Mouse (Mus musculus) intestine, embryonic 14.5 days (tissue): Measurements from ENCODE around the gene Traf1. TPM values are rescaled to one million over a fixed set of nuclear protein-coding genes. Genes with fewer than 3 reads are reported as not detected.

Experiments used
- ATAC-seq: fragments of 200-750 bp; cut with Nextera tagmentation; replicated peaks from 2 replicates; pipeline ENCODE4 v1.8.0; 2017; ENCODE audit warnings: low read depth, moderate number of reproducible peaks, moderate TSS enrichment, moderate library complexity; ENCODE audit not compliant: low FRiP score, low TSS enrichment
- DNase-seq: peaks from one replicate; pipeline ENCODE4 v3.0.0-alpha.2; 2018; ENCODE audit warnings: low spot score
- H3K27ac ChIP-seq: fragments of 300-500 bp; sonication (generic); 2 replicates; pipeline ENCODE4 v1.5.1; 2014; ENCODE audit warnings: low read depth, mild to moderate bottlenecking, control low read depth
- H3K27me3 ChIP-seq: fragments of 300-500 bp; sonication (generic); replicated peaks from 2 replicates; pipeline ENCODE4 v1.6.1; 2014; ENCODE audit warnings: low read length, control low read depth; ENCODE audit not compliant: control insufficient read depth, insufficient read depth
- H3K36me3 ChIP-seq: fragments of 300-500 bp; sonication (generic); 2 replicates; pipeline ENCODE4 v1.6.1; 2014; ENCODE audit warnings: low read length, control low read depth; ENCODE audit not compliant: control insufficient read depth, insufficient read depth
- H3K4me1 ChIP-seq: fragments of 300-500 bp; sonication (generic); replicated peaks from 2 replicates; pipeline ENCODE4 v1.6.1; 2014; ENCODE audit warnings: low read length, control low read depth, mixed read lengths; ENCODE audit not compliant: control insufficient read depth, insufficient read depth
- H3K4me2 ChIP-seq: fragments of 300-500 bp; sonication (generic); 2 replicates; pipeline ENCODE4 v1.6.1; 2014; ENCODE audit warnings: low read length
- H3K4me3 ChIP-seq: fragments of 300-500 bp; sonication (generic); 2 replicates; pipeline ENCODE4 v1.5.1; 2014; ENCODE audit warnings: low read depth, low read length, control low read depth, mixed read lengths
- H3K9ac ChIP-seq: fragments of 300-500 bp; sonication (generic); 2 replicates; pipeline ENCODE4 v1.6.1; 2014; ENCODE audit warnings: mild to moderate bottlenecking, low read length
- H3K9me3 ChIP-seq: fragments of 300-500 bp; sonication (generic); 2 replicates; pipeline ENCODE4 v1.6.1; 2016; ENCODE audit warnings: low read length, control low read depth; ENCODE audit not compliant: control insufficient read depth
- WGBS: fragments of 180-500 bp; shearing (Covaris S2); extraction: QIAGEN DNeasy Blood & Tissue Kit; methylation state at CpG from one replicate; pipeline ENCODE4 v1.1.7; 2014; 5-methylcytosine and 5-hydroxymethylcytosine counted together
- polyA plus RNA-seq: library from polyadenylated mRNA; unstranded; fragments of >200 nt; fragmentation: Nextera tagmentation; extraction: Ambion mirVana; gene quantifications from 2 replicates; pipeline ENCODE4 v1.2.1, GENCODE M21; 2014

The Traf1 gene
- polyA plus RNA-seq, result 1.7 and 2.4 TPM in 2 replicates

- Histone ChIP-seq H3K4me3 (peak within 1 kb of the TSS; percentile 20; the same call in 1 of the 2 replicates), H3K27ac (no peak within 1 kb of the TSS), H3K4me2 (peak within 1 kb of the TSS; percentile 53), H3K9ac (no peak within 1 kb of the TSS), H3K27me3 (no peaks in the 10 kb centered on the region), H3K9me3 (no peaks in the 10 kb centered on the region), H3K4me1 (peaks cover 18% of the 10 kb centered on the region), H3K36me3 (no peaks in the 10 kb centered on the region)
- DNase-seq, result peak; percentile 60
- WGBS, result 12% methylated on average over 20 of the region's 20 CpGs
- ATAC-seq, result peak; percentile 63; the same call in 1 of the 2 replicates
These were observed at the start of gene Traf1 for GRCm38 (mm10) chr2:34961481-34962036. Gene Traf1 (minus strand): TSS chr2:34961772.

- Histone ChIP-seq H3K27me3 (no peaks in the 10 kb centered on the region), H3K4me2 (no peak overlapping the region), H3K4me1 (no peaks in the 10 kb centered on the region), H3K9me3 (no peaks in the 10 kb centered on the region), H3K9ac (no peak overlapping the region), H3K27ac (no peak overlapping the region), H3K36me3 (no peaks in the 10 kb centered on the region), H3K4me3 (no peak overlapping the region)
- DNase-seq (no peak), ATAC-seq (no peak)
- WGBS, result 82% methylated on average over 9 of the region's 9 CpGs
These were observed 37.4 kb upstream of the Traf1 start for GRCm38 (mm10) chr2:34998956-34999355.

- Histone ChIP-seq H3K27me3 (no peaks in the 10 kb centered on the region), H3K9me3 (no peaks in the 10 kb centered on the region), H3K4me3 (no peak overlapping the region), H3K4me2 (no peak overlapping the region), H3K27ac (no peak overlapping the region), H3K4me1 (no peaks in the 10 kb centered on the region), H3K36me3 (no peaks in the 10 kb centered on the region), H3K9ac (no peak overlapping the region)
- WGBS, result 83% methylated on average over 5 of the region's 5 CpGs
- ATAC-seq (no peak), DNase-seq (no peak)
These were observed 34.9 kb upstream of the Traf1 start for GRCm38 (mm10) chr2:34996506-34996905.

DNA sequence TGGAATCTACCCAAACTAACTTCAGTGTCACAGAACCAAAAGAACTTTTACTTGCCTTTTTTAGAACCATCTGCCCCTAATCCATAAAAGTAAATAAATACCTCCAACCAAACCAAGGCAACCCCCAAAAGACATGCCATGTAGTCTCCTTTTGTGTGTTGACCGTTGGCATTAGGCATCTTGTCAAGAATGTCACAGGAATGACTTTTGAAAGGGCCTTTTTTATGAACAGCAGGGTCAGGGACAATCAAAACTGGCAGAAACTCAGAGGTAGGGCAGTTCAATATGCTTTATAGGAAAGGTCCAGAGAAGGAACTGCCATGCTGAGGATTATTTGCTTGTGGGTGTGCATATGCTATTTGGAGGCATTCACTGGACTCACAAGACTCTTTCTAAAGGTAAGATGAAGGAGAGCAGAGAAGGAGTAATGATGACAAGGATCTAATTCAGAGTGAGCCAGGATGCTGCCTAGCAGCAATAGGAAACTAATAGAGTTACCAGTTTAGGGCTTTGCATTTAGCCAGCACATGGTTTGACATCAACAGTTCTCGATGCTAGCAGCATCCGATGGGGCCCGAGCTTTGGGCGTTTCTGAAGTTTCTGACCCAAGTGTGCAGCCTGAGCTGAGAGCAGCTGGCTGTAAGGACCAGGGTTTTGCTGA lies 32.3 kb upstream of the Traf1 start:
- Histone ChIP-seq H3K27ac (no peak overlapping the region), H3K27me3 (0 out of 2 replicates have a peak, but pooled peaks cover 3% of the 10 kb centered on the region), H3K4me2 (no peak overlapping the region), H3K4me3 (no peak overlapping the region), H3K36me3 (no peaks in the 10 kb centered on the region), H3K9me3 (no peaks in the 10 kb centered on the region), H3K9ac (no peak overlapping the region), H3K4me1 (peaks cover 3% of the 10 kb centered on the region; the same call in 1 of the 2 replicates)
- WGBS, result 82% methylated on average over 5 of the region's 5 CpGs
- DNase-seq (no peak), ATAC-seq (no peak)

DNA sequence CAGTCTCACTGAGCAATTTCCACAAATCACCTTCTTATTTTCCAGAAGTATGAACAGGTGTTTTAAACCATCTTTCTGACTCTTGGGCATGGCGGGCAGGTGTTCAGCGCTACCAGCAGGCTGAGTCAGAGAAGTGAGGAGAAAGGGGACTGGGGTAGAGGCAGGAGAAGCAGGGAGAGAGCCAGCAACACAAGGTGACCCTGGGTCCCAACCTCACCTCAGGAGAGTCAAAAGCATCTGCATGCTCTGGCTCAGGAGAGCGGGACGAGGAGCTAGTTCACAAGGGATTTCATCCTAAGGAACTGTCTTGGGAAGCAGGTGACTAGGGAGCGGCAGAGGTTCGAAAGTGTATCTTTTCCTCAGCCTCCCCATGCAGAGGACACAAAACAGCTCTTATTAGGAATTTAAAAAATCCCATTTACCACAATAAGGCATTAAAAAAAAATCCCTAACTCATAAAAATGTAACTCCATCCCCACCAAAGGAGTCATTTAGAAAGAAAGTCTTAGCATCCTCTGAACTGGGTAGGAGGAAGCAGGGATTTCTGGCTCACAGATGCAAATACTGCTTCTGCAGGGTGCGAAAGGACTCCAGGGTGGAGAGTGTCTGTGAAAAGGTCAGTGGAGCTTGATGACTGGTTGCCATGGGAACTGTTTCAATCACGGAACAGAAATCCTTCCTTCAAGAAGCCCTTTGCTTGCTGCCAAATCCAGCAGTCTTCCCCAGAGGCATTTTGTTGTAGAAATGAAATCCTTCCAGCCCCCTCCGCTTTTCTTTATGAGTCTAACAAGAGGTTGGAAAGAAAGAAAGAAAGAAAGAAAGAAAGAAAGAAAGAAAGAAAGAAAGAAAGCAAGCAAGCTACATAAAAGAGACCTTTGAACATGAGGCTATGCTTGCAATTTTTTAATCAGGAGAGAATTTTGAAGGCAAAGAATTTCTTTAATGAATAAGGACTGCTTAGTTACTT lies 31.4 kb upstream of the Traf1 start:
- 27% methylated on average over 9 of the region's 9 CpGs for WGBS
- H3K27ac ChIP-seq, result no peak overlapping the region
- H3K36me3 ChIP-seq, result no peaks in the 10 kb centered on the region
- H3K4me1 ChIP-seq, result peaks cover 3% of the 10 kb centered on the region; the same call in 1 of the 2 replicates
- H3K27me3 ChIP-seq, result 0 out of 2 replicates have a peak, but pooled peaks cover 3% of the 10 kb centered on the region
- H3K9me3 ChIP-seq, result no peaks in the 10 kb centered on the region
- H3K4me3 ChIP-seq, result no peak overlapping the region
- DNase-seq, result no peak
- no peak for ATAC-seq
- H3K9ac ChIP-seq, result no peak overlapping the region
- H3K4me2 ChIP-seq, result no peak overlapping the region

DNA sequence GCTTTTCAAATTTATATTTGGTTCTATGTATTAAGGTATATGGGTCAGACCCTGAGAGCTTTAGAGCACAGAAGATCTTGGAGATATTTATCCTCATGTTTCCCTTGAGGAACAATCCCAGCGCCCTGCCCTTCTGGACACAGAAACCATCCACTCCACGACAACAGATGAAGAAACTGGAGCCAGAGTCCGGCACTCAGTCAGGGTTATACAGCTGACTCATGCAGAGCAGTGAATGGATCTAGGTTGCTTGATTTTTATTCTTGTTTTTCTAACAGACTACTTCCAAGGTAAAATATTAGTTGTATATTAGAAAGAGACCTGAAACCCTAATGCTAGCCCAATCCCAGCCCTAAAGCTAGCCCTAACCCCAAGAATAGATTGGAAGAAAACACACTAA lies 30.4 kb upstream of the Traf1 start:
- Histone ChIP-seq H3K4me2 (no peak overlapping the region), H3K36me3 (no peaks in the 10 kb centered on the region), H3K4me3 (no peak overlapping the region), H3K27ac (no peak overlapping the region), H3K9me3 (no peaks in the 10 kb centered on the region), H3K27me3 (0 out of 2 replicates have a peak, but pooled peaks cover 3% of the 10 kb centered on the region), H3K4me1 (peaks cover 3% of the 10 kb centered on the region; the same call in 1 of the 2 replicates), H3K9ac (no peak overlapping the region)
- WGBS, result 74% methylated on average over 3 of the region's 3 CpGs
- no peak for DNase-seq
- ATAC-seq, result no peak

DNA sequence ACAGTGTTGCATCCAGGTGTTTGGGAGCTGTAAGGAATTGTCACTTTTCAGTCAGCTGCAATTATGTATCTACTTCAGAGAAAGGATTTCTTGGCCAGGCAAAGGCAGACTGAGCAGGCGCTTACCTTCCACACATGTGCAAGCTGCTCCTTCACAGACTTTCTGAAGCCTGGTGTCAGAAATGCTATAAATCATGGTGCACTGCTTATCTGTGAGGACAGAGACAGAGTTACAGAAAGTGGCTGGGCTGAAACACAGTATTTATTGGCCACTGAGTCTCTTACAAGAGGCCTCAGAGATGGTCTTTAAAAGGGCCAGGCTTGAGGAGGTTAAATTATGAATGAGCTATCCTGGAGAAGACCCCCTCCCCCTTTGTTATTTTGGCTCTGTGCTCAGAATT lies 28.2 kb upstream of the Traf1 start:
- Histone ChIP-seq H3K27ac (no peak overlapping the region), H3K9me3 (no peaks in the 10 kb centered on the region), H3K27me3 (0 out of 2 replicates have a peak, but pooled peaks cover 3% of the 10 kb centered on the region), H3K4me3 (no peak overlapping the region), H3K36me3 (no peaks in the 10 kb centered on the region), H3K4me2 (no peak overlapping the region), H3K4me1 (peaks cover 3% of the 10 kb centered on the region; the same call in 1 of the 2 replicates), H3K9ac (no peak overlapping the region)
- DNase-seq (no peak), ATAC-seq (no peak)
- 48% methylated on average over 1 of the region's 1 CpGs for WGBS

DNA sequence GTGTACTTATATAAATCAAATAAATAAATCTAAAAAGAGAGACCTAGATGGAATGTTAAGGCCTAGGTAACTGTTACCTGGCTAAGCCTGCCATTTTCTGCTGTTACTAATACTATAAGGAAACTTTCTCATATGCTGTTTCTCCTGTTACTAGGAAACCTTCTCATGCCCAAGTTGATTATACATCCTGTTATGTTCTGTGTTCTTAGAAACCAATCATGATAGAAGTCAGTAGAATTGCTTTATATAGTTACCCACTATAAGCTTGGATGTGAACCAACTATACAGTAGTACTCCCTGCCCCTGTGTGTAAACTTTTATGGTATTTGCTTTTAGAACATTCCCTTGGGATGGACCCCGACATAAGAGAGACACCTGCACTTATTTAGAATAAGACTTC lies 26.0 kb upstream of the Traf1 start:
- no peak for DNase-seq
- no peak overlapping the region for H3K4me2 ChIP-seq
- no peak overlapping the region for H3K4me3 ChIP-seq
- H3K9ac ChIP-seq, result no peak overlapping the region
- H3K4me1 ChIP-seq, result peaks cover 6% of the 10 kb centered on the region; the same call in 1 of the 2 replicates
- WGBS, result 47% methylated on average over 1 of the region's 1 CpGs
- H3K9me3 ChIP-seq, result no peaks in the 10 kb centered on the region
- no peaks in the 10 kb centered on the region for H3K36me3 ChIP-seq
- ATAC-seq, result no peak
- H3K27me3 ChIP-seq, result 0 out of 2 replicates have a peak, but pooled peaks cover 3% of the 10 kb centered on the region
- H3K27ac ChIP-seq, result no peak overlapping the region
